Mouse (Mus musculus) midbrain, embryonic 12.5 days (tissue): ENCODE results near the gene Rabl6. TPM values are rescaled to one million over a fixed set of nuclear protein-coding genes. Genes with fewer than 3 reads are reported as not detected.

Source experiments
- ATAC-seq: fragments of 200-750 bp; cut with Nextera tagmentation; 2 replicates; pipeline ENCODE4 v1.8.0; 2017; ENCODE audit warnings: low read depth, moderate TSS enrichment, moderate library complexity; ENCODE audit not compliant: low FRiP score
- H3K27ac ChIP-seq: fragments of 300-500 bp; sonication (generic); replicated peaks from 2 replicates; pipeline ENCODE4 v1.5.1; 2016; ENCODE audit warnings: mild to moderate bottlenecking
- H3K27me3 ChIP-seq: fragments of 300-500 bp; sonication (generic); 2 replicates; pipeline ENCODE4 v1.6.1; 2016; ENCODE audit warnings: mild to moderate bottlenecking
- H3K36me3 ChIP-seq: fragments of 300-500 bp; sonication (generic); 2 replicates; pipeline ENCODE4 v1.6.1; 2016
- H3K4me1 ChIP-seq: fragments of 300-500 bp; sonication (generic); 2 replicates; pipeline ENCODE4 v1.6.1; 2016
- H3K4me2 ChIP-seq: fragments of 300-500 bp; sonication (generic); replicated peaks from 2 replicates; pipeline ENCODE4 v1.6.1; 2016; ENCODE audit warnings: mild to moderate bottlenecking, moderate library complexity
- H3K4me3 ChIP-seq: fragments of 300-500 bp; sonication (generic); 2 replicates; pipeline ENCODE4 v1.5.1; 2016; ENCODE audit warnings: mild to moderate bottlenecking
- H3K9ac ChIP-seq: fragments of 300-500 bp; sonication (generic); replicated peaks from 2 replicates; pipeline ENCODE4 v1.6.1; 2016; ENCODE audit warnings: mild to moderate bottlenecking, moderate library complexity
- H3K9me3 ChIP-seq: fragments of 300-500 bp; sonication (generic); 2 replicates; pipeline ENCODE4 v1.6.1; 2016; ENCODE audit warnings: mild to moderate bottlenecking
- WGBS: fragments of 180-500 bp; shearing (Covaris S2); methylation state at CpG from one replicate; pipeline ENCODE4 v1.1.7; 2016; 5-methylcytosine and 5-hydroxymethylcytosine counted together
- polyA plus RNA-seq: library from polyadenylated mRNA; unstranded; fragments of >200 nt; fragmentation: Nextera tagmentation; extraction: Ambion mirVana; gene quantifications from 2 replicates; pipeline ENCODE4 v1.2.1, GENCODE M21; 2016

The Rabl6 gene
- 69.3 and 71.0 TPM in 2 replicates for polyA plus RNA-seq

GRCm38 (mm10) chr2:25607761-25608622, at the start of gene Rabl6:
Rabl6 (minus strand) TSS chr2:25608521.
- Histone ChIP-seq H3K27me3 (peaks cover 23% of the 10 kb centered on the region), H3K27ac (peak within 1 kb of the TSS; percentile 94), H3K9me3 (no peaks in the 10 kb centered on the region), H3K36me3 (no peaks in the 10 kb centered on the region), H3K4me2 (peak within 1 kb of the TSS; percentile 71), H3K4me3 (peak within 1 kb of the TSS; percentile 98), H3K9ac (peak within 1 kb of the TSS; percentile 97), H3K4me1 (peaks cover 19% of the 10 kb centered on the region)
- WGBS = under 1% methylated on average over 80 of the region's 80 CpGs
- peak; percentile 91 for ATAC-seq

GRCm38 (mm10) chr2:25657652-25658051, 49.3 kb upstream of the Rabl6 start, which contains the start of gene Lcn5:
Lcn5 (plus strand) TSS chr2:25657952.
- ATAC-seq = no peak
- Histone ChIP-seq H3K27ac (no peak within 1 kb of the TSS), H3K9ac (no peak within 1 kb of the TSS), H3K9me3 (no peaks in the 10 kb centered on the region), H3K4me3 (no peak within 1 kb of the TSS), H3K27me3 (no peaks in the 10 kb centered on the region; the same call in none of the 2 replicates), H3K4me2 (no peak within 1 kb of the TSS), H3K36me3 (no peaks in the 10 kb centered on the region), H3K4me1 (no peaks in the 10 kb centered on the region)

GRCm38 (mm10) chr2:25657246-25657645, 48.9 kb upstream of the Rabl6 start:
- no peaks in the 10 kb centered on the region for H3K4me1 ChIP-seq
- no peaks in the 10 kb centered on the region for H3K36me3 ChIP-seq
- 89% methylated on average over 4 of the region's 4 CpGs for WGBS
- H3K9ac ChIP-seq = no peak overlapping the region
- no peaks in the 10 kb centered on the region; the same call in none of the 2 replicates for H3K27me3 ChIP-seq
- H3K4me3 ChIP-seq = no peak overlapping the region
- no peak overlapping the region for H3K27ac ChIP-seq
- H3K9me3 ChIP-seq = no peaks in the 10 kb centered on the region
- no peak overlapping the region for H3K4me2 ChIP-seq
- ATAC-seq = no peak

- WGBS = 81% methylated on average over 4 of the region's 4 CpGs
These were observed 48.4 kb upstream of the Rabl6 start for GRCm38 (mm10) chr2:25656691-25657090.

GRCm38 (mm10) chr2:25654502-25654901, 46.2 kb upstream of the Rabl6 start:
- Histone ChIP-seq H3K9ac (no peak overlapping the region), H3K9me3 (no peaks in the 10 kb centered on the region), H3K36me3 (no peaks in the 10 kb centered on the region), H3K4me2 (no peak overlapping the region), H3K27me3 (no peaks in the 10 kb centered on the region; the same call in none of the 2 replicates), H3K27ac (no peak overlapping the region), H3K4me1 (no peaks in the 10 kb centered on the region), H3K4me3 (no peak overlapping the region)
- no peak for ATAC-seq
- 75% methylated on average over 1 of the region's 1 CpGs for WGBS

More at GRCm38 (mm10) chr2:25656691-25657090, 48.4 kb upstream of the Rabl6 start:
- no peaks in the 10 kb centered on the region for H3K36me3 ChIP-seq
- no peak overlapping the region for H3K4me2 ChIP-seq
- H3K4me3 ChIP-seq = no peak overlapping the region
- H3K4me1 ChIP-seq = no peaks in the 10 kb centered on the region
- no peaks in the 10 kb centered on the region; the same call in none of the 2 replicates for H3K27me3 ChIP-seq
- no peak overlapping the region for H3K9ac ChIP-seq
- no peak overlapping the region for H3K27ac ChIP-seq
- no peaks in the 10 kb centered on the region for H3K9me3 ChIP-seq
- ATAC-seq = no peak

GRCm38 (mm10) chr2:25652902-25653301, 44.6 kb upstream of the Rabl6 start, which contains the start of gene Lcn8:
Lcn8 (plus strand) TSS chr2:25653120.
- no peak within 1 kb of the TSS for H3K4me2 ChIP-seq
- no peak within 1 kb of the TSS for H3K9ac ChIP-seq
- H3K4me1 ChIP-seq = no peaks in the 10 kb centered on the region
- no peaks in the 10 kb centered on the region for H3K36me3 ChIP-seq
- no peaks in the 10 kb centered on the region; the same call in none of the 2 replicates for H3K27me3 ChIP-seq
- H3K4me3 ChIP-seq = no peak within 1 kb of the TSS
- 77% methylated on average over 2 of the region's 2 CpGs for WGBS
- no peaks in the 10 kb centered on the region for H3K9me3 ChIP-seq
- ATAC-seq = no peak
- H3K27ac ChIP-seq = no peak within 1 kb of the TSS

- 18% methylated on average over 6 of the region's 6 CpGs for WGBS
- H3K27ac ChIP-seq = no peak overlapping the region
- H3K27me3 ChIP-seq = no peaks in the 10 kb centered on the region
- no peak for ATAC-seq
- no peaks in the 10 kb centered on the region for H3K4me1 ChIP-seq
- no peaks in the 10 kb centered on the region for H3K9me3 ChIP-seq
- H3K4me2 ChIP-seq = no peak overlapping the region
- no peaks in the 10 kb centered on the region for H3K36me3 ChIP-seq
- no peak overlapping the region for H3K9ac ChIP-seq
- H3K4me3 ChIP-seq = no peak overlapping the region
These were observed 31.6 kb upstream of the Rabl6 start for GRCm38 (mm10) chr2:25639890-25640289.

GRCm38 (mm10) chr2:25634046-25634445, 25.7 kb upstream of the Rabl6 start:
- Histone ChIP-seq H3K9ac (no peak overlapping the region), H3K4me1 (no peaks in the 10 kb centered on the region), H3K36me3 (no peaks in the 10 kb centered on the region), H3K4me2 (no peak overlapping the region), H3K4me3 (no peak overlapping the region), H3K9me3 (no peaks in the 10 kb centered on the region), H3K27me3 (no peaks in the 10 kb centered on the region), H3K27ac (no peak overlapping the region)
- no peak for ATAC-seq
- WGBS = 27% methylated on average over 1 of the region's 1 CpGs

- H3K4me3 ChIP-seq = no peak overlapping the region
- no peaks in the 10 kb centered on the region for H3K27me3 ChIP-seq
- no peak for ATAC-seq
- H3K4me1 ChIP-seq = no peaks in the 10 kb centered on the region
- WGBS = 81% methylated on average over 3 of the region's 3 CpGs
- no peaks in the 10 kb centered on the region for H3K36me3 ChIP-seq
- H3K4me2 ChIP-seq = no peak overlapping the region
- H3K9ac ChIP-seq = no peak overlapping the region
- no peak overlapping the region for H3K27ac ChIP-seq
- no peaks in the 10 kb centered on the region for H3K9me3 ChIP-seq
These were observed 25.3 kb upstream of the Rabl6 start for GRCm38 (mm10) chr2:25633616-25634015.

- 55% methylated on average over 4 of the region's 4 CpGs for WGBS
- Histone ChIP-seq H3K9me3 (no peaks in the 10 kb centered on the region), H3K9ac (no peak overlapping the region), H3K27me3 (0 out of 2 replicates have a peak, but pooled peaks cover 2% of the 10 kb centered on the region), H3K36me3 (no peaks in the 10 kb centered on the region), H3K4me3 (no peak overlapping the region), H3K27ac (no peak overlapping the region), H3K4me1 (no peaks in the 10 kb centered on the region), H3K4me2 (no peak overlapping the region)
- no peak for ATAC-seq
These were observed 20.4 kb upstream of the Rabl6 start for GRCm38 (mm10) chr2:25628738-25629137.

GRCm38 (mm10) chr2:25627811-25628210, 19.5 kb upstream of the Rabl6 start, which contains the start of gene Fcna:
Fcna (minus strand) TSS chr2:25628030.
- Histone ChIP-seq H3K4me1 (no peaks in the 10 kb centered on the region), H3K36me3 (no peaks in the 10 kb centered on the region), H3K9me3 (no peaks in the 10 kb centered on the region), H3K9ac (no peak within 1 kb of the TSS), H3K27me3 (peaks cover 8% of the 10 kb centered on the region; the same call in 1 of the 2 replicates), H3K4me3 (no peak within 1 kb of the TSS), H3K27ac (no peak within 1 kb of the TSS), H3K4me2 (no peak within 1 kb of the TSS)
- 80% methylated on average over 6 of the region's 6 CpGs for WGBS
- ATAC-seq = no peak

GRCm38 (mm10) chr2:25625986-25626385, 17.7 kb upstream of the Rabl6 start:
- Histone ChIP-seq H3K4me2 (no peak overlapping the region), H3K4me3 (no peak overlapping the region), H3K27ac (no peak overlapping the region), H3K9me3 (no peaks in the 10 kb centered on the region), H3K27me3 (peaks cover 11% of the 10 kb centered on the region; the same call in 1 of the 2 replicates), H3K4me1 (peaks cover 8% of the 10 kb centered on the region), H3K9ac (no peak overlapping the region), H3K36me3 (no peaks in the 10 kb centered on the region)
- no peak for ATAC-seq
- 72% methylated on average over 5 of the region's 5 CpGs for WGBS
